Mouse (Mus musculus) leukemia stem cell, adult 10-12 weeks (primary cell): ENCODE results near the gene Ints12. TPM values are rescaled to one million over a fixed set of nuclear protein-coding genes. Genes with fewer than 3 reads are reported as not detected.

Source experiments
- polyA plus RNA-seq: library from polyadenylated mRNA; stranded (reverse); fragments of >175 nt; gene quantifications from 2 replicates; pipeline ENCODE4 v1.2.3, GENCODE M21; 2012; ENCODE audit warnings: low replicate concordance

Gene Ints12
- 0.98 and 1.4 TPM in 2 replicates for polyA plus RNA-seq

GRCm38 (mm10) chr3:133091664-133092273 lies at the start of gene Ints12, which contains the start of gene Gstcd:
Gene Ints12 (plus strand): TSS chr3:133091840.
Gene Gstcd (minus strand): TSS chr3:133092033.

Other genes starting within 250 kb of the Ints12 start
- gene Npnt, start 141.5 kb upstream of the Ints12 start, polyA plus RNA-seq: 0.25 and 2.6 TPM in 2 replicates
- 5.0 and 18.9 TPM in 2 replicates for gene Gstcd, start 193 bp downstream of the Ints12 start, polyA plus RNA-seq
- gene Arhgef38, start 143.1 kb downstream of the Ints12 start, polyA plus RNA-seq: not detected in 2 replicates
- 27.6 and 53.8 TPM in 2 replicates for gene Ppa2, start 218.3 kb downstream of the Ints12 start, polyA plus RNA-seq